Mouse (Mus musculus): Measurements from ENCODE around the gene Tsen34. TPM values are rescaled to one million over a fixed set of nuclear protein-coding genes. Genes with fewer than 3 reads are reported as not detected.

Tsen34 gene
- polyA plus RNA-seq (2015; fragmentation: Nextera tagmentation; extraction: Ambion mirVana) = 240 and 241 TPM in 2 replicates

DNA sequence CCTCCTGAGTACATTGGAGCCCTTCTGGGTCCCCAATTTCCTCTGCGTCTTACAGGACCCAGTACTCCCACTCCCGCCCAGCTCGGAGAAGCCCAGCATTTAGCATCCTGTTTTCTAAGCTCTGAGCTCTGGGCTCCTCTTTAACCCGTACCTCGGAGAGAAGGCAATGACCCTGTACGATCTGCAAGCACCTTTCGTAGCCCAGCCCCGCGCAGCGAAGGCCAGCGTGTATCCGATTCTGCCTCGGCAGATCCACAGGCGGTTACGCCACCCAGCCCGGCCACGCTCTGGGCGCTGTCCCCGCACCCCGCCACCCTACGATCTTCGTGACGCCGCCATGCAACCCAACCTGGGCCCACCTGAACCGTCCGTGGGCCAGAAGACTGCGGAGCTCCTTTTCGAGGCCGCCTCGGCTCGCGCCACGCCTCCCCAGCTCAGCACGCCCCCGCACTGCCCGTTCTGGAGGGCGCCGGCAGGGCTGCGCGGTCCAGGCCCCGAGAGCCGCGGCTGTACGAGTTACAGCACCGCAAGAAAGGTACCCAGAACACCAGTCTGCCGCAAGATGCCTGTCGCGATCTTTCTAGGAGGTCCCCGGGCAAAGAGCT, at the start of gene Tsen34:
TSS of gene Tsen34 (plus strand) at position 482 of the 605 bp plus-strand sequence.
- WGBS = under 1% methylated on average over 49 of the region's 49 CpGs
- ATAC-seq = peak; percentile 70; the same call in 1 of the 2 replicates
- peaks cover 6% of the 10 kb centered on the region; the same call in 1 of the 2 replicates for H3K36me3 ChIP-seq (ENCODE audit: control insufficient read depth, insufficient read depth)
- no peaks in the 10 kb centered on the region for H3K27me3 ChIP-seq (replicated peaks; ENCODE audit: control insufficient read depth, insufficient read depth, low read length)
- peaks cover 19% of the 10 kb centered on the region for H3K4me1 ChIP-seq (replicated peaks; ENCODE audit: control insufficient read depth, insufficient read depth, low read length)
- peak within 1 kb of the TSS; percentile 77 for H3K4me3 ChIP-seq (replicated peaks; ENCODE audit: low read length)
- peak within 1 kb of the TSS; percentile 72 for H3K9ac ChIP-seq (replicated peaks; ENCODE audit: low read depth, low read length)
- H3K9me3 ChIP-seq (ENCODE audit: control insufficient read depth, low read length) = no peaks in the 10 kb centered on the region
- peak within 1 kb of the TSS; percentile 71 for H3K4me2 ChIP-seq (ENCODE audit: low read length)
- H3K27ac ChIP-seq (ENCODE audit: low read length) = peak within 1 kb of the TSS; percentile 81

- Histone ChIP-seq H3K4me3 (replicated peaks; ENCODE audit: low read length) (no peak overlapping the region), H3K4me2 (ENCODE audit: low read length) (no peak overlapping the region)
Observed at GRCm38 (mm10) chr7:3643412-3643811, 49.3 kb upstream of the Tsen34 start.

DNA sequence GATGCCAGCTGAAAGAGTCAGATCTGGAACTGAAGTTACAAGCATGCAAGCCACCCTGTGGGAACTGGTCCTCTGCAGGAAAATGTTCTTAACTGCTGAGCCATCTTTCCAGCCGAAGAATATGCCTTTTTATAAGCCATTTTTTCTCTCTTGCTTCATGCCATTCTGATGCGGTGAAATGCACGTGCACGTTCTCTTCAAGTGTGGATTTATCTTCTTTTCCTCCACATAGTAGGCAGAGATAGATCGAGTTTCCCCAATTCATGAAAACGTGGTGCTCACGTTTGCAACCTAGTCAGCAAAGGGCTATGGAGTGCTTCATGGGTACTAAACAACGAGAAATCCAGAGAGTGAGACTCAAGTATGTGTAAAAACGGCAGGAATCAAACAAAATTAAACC, 48.8 kb upstream of the Tsen34 start:
- peaks cover 12% of the 10 kb centered on the region for H3K36me3 ChIP-seq (ENCODE audit: control insufficient read depth, insufficient read depth)
- H3K4me3 ChIP-seq (replicated peaks; ENCODE audit: low read length) = peak overlapping the region; percentile 47
- 23% methylated on average over 9 of the region's 9 CpGs for WGBS
- H3K9me3 ChIP-seq (ENCODE audit: control insufficient read depth, low read length) = no peaks in the 10 kb centered on the region
- ATAC-seq = no peak
- H3K27me3 ChIP-seq (replicated peaks; ENCODE audit: control insufficient read depth, insufficient read depth, low read length) = no peaks in the 10 kb centered on the region
- no peak overlapping the region; the same call in 1 of the 2 replicates for H3K9ac ChIP-seq (replicated peaks; ENCODE audit: low read depth, low read length)
- peak overlapping the region; percentile 76 for H3K4me2 ChIP-seq (ENCODE audit: low read length)
- H3K4me1 ChIP-seq (replicated peaks; ENCODE audit: control insufficient read depth, insufficient read depth, low read length) = peaks cover 34% of the 10 kb centered on the region
- no peak overlapping the region for H3K27ac ChIP-seq (ENCODE audit: low read length)

More at GRCm38 (mm10) chr7:3643412-3643811, 49.3 kb upstream of the Tsen34 start:
- no peak overlapping the region for H3K9ac ChIP-seq (replicated peaks; ENCODE audit: low read depth, low read length)
- no peaks in the 10 kb centered on the region for H3K9me3 ChIP-seq (ENCODE audit: control insufficient read depth, low read length)
- no peaks in the 10 kb centered on the region for H3K27me3 ChIP-seq (replicated peaks; ENCODE audit: control insufficient read depth, insufficient read depth, low read length)
- H3K4me1 ChIP-seq (replicated peaks; ENCODE audit: control insufficient read depth, insufficient read depth, low read length) = peaks cover 31% of the 10 kb centered on the region
- no peak overlapping the region for H3K27ac ChIP-seq (ENCODE audit: low read length)
- WGBS = 73% methylated on average over 5 of the region's 5 CpGs
- ATAC-seq = no peak
- peaks cover 12% of the 10 kb centered on the region for H3K36me3 ChIP-seq (ENCODE audit: control insufficient read depth, insufficient read depth)

DNA sequence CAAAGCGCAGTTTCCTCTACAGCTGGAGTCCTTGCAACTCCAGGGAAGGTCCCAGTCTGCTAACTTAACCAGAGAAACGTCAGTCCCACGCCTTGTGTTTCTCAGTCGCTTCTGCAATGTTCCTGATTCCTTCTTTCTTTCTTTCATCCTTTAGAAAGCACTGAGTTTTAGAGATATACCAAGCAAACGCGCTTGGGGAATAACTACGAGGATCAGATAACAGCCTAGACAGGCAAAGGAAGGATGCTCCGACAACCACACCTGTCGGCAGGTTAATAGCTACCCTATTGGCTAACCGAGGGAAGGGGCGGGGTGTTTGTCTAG, 48.4 kb upstream of the Tsen34 start:
- H3K36me3 ChIP-seq (ENCODE audit: control insufficient read depth, insufficient read depth) = peaks cover 12% of the 10 kb centered on the region
- no peak for ATAC-seq
- peak overlapping the region; percentile 62 for H3K27ac ChIP-seq (ENCODE audit: low read length)
- H3K9ac ChIP-seq (replicated peaks; ENCODE audit: low read depth, low read length) = peak overlapping the region; percentile 33; the same call in 1 of the 2 replicates
- H3K27me3 ChIP-seq (replicated peaks; ENCODE audit: control insufficient read depth, insufficient read depth, low read length) = no peaks in the 10 kb centered on the region
- H3K4me3 ChIP-seq (replicated peaks; ENCODE audit: low read length) = peak overlapping the region; percentile 47
- peaks cover 37% of the 10 kb centered on the region for H3K4me1 ChIP-seq (replicated peaks; ENCODE audit: control insufficient read depth, insufficient read depth, low read length)
- peak overlapping the region; percentile 76 for H3K4me2 ChIP-seq (ENCODE audit: low read length)
- 1% methylated on average over 11 of the region's 11 CpGs for WGBS
- H3K9me3 ChIP-seq (ENCODE audit: control insufficient read depth, low read length) = no peaks in the 10 kb centered on the region

GRCm38 (mm10) chr7:3644672-3645487, 47.8 kb upstream of the Tsen34 start, which contains the start of gene Cnot3:
Cnot3 (plus strand) TSS chr7:3645268.
- H3K36me3 ChIP-seq (ENCODE audit: control insufficient read depth, insufficient read depth) = peaks cover 9% of the 10 kb centered on the region
- peak within 1 kb of the TSS; percentile 71 for H3K4me3 ChIP-seq (replicated peaks; ENCODE audit: low read length)
- peak within 1 kb of the TSS; percentile 88 for H3K4me2 ChIP-seq (ENCODE audit: low read length)
- no peaks in the 10 kb centered on the region for H3K9me3 ChIP-seq (ENCODE audit: control insufficient read depth, low read length)
- H3K4me1 ChIP-seq (replicated peaks; ENCODE audit: control insufficient read depth, insufficient read depth, low read length) = peaks cover 37% of the 10 kb centered on the region
- H3K27ac ChIP-seq (ENCODE audit: low read length) = peak within 1 kb of the TSS; percentile 97
- peak within 1 kb of the TSS; percentile 80 for H3K9ac ChIP-seq (replicated peaks; ENCODE audit: low read depth, low read length)
- no peaks in the 10 kb centered on the region for H3K27me3 ChIP-seq (replicated peaks; ENCODE audit: control insufficient read depth, insufficient read depth, low read length)
- 0% methylated on average over 48 of the region's 58 CpGs for WGBS
- ATAC-seq = peak; percentile 97

DNA sequence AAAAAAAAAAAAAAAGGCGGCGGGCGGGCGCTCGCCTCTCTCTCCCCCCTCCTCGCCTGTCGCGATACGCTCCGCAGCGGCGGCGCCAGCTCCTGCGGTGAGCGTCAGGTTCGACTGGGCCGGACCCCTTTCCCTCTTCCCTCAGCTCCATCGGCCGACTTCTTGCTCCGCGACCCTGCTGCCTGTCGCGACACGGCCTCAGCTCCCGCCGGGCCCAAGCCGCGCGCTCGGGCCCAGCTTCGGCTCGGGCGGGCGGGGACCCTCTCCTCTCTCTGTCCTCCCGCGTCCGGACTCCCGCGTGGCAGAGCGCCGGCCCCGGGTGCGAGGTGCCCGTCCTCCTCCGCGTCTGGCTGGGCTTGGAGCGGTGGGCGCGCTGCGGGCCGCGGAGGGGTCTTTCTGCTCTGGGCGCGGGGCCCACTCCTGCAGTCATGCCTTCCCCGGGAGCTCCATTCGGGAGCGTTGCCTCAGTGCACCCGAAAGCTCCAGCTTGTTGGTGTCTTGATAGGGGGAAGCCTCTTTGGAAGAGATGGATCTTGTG, 47.1 kb upstream of the Tsen34 start:
- peaks cover 37% of the 10 kb centered on the region for H3K4me1 ChIP-seq (replicated peaks; ENCODE audit: control insufficient read depth, insufficient read depth, low read length)
- H3K36me3 ChIP-seq (ENCODE audit: control insufficient read depth, insufficient read depth) = peaks cover 9% of the 10 kb centered on the region
- H3K27ac ChIP-seq (ENCODE audit: low read length) = peak overlapping the region; percentile 97
- H3K4me2 ChIP-seq (ENCODE audit: low read length) = peak overlapping the region; percentile 88
- peak overlapping the region; percentile 71 for H3K4me3 ChIP-seq (replicated peaks; ENCODE audit: low read length)
- H3K27me3 ChIP-seq (replicated peaks; ENCODE audit: control insufficient read depth, insufficient read depth, low read length) = no peaks in the 10 kb centered on the region
- WGBS = under 1% methylated on average over 45 of the region's 58 CpGs
- peak overlapping the region; percentile 80 for H3K9ac ChIP-seq (replicated peaks; ENCODE audit: low read depth, low read length)
- no peaks in the 10 kb centered on the region for H3K9me3 ChIP-seq (ENCODE audit: control insufficient read depth, low read length)
- ATAC-seq = no peak

GRCm38 (mm10) chr7:3646188-3646587, 46.5 kb upstream of the Tsen34 start:
- peaks cover 37% of the 10 kb centered on the region for H3K4me1 ChIP-seq (replicated peaks; ENCODE audit: control insufficient read depth, insufficient read depth, low read length)
- no peaks in the 10 kb centered on the region for H3K9me3 ChIP-seq (ENCODE audit: control insufficient read depth, low read length)
- 18% methylated on average over 9 of the region's 9 CpGs for WGBS
- H3K27me3 ChIP-seq (replicated peaks; ENCODE audit: control insufficient read depth, insufficient read depth, low read length) = no peaks in the 10 kb centered on the region
- peak overlapping the region; percentile 88 for H3K4me2 ChIP-seq (ENCODE audit: low read length)
- peak overlapping the region; percentile 71 for H3K4me3 ChIP-seq (replicated peaks; ENCODE audit: low read length)
- peak overlapping the region; percentile 80 for H3K9ac ChIP-seq (replicated peaks; ENCODE audit: low read depth, low read length)
- peaks cover 15% of the 10 kb centered on the region for H3K36me3 ChIP-seq (ENCODE audit: control insufficient read depth, insufficient read depth)
- peak overlapping the region; percentile 97; the same call in 1 of the 2 replicates for H3K27ac ChIP-seq (ENCODE audit: low read length)
- ATAC-seq = no peak

DNA sequence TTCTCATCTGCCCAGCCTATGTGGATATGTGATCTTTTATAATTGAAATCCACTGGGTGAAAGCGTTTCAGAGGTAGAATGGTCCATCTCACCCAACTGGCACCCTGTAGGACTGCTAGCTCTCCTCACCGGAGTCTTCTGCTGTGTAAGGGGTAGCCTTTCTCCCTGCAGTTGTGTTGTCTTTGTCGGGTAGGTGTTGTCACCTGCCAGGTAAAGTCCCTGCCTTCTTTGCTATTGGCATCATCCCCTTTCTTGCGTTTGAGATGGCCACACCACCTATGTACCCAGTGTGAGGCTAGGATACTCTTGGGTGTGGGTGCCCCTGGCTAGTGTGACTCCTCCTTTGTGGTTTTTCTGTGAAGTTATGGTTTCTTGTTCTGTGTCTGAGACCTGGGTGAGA, 46.0 kb upstream of the Tsen34 start:
- H3K36me3 ChIP-seq (ENCODE audit: control insufficient read depth, insufficient read depth) = peaks cover 15% of the 10 kb centered on the region
- no peaks in the 10 kb centered on the region for H3K27me3 ChIP-seq (replicated peaks; ENCODE audit: control insufficient read depth, insufficient read depth, low read length)
- peak overlapping the region; percentile 88 for H3K4me2 ChIP-seq (ENCODE audit: low read length)
- no peak overlapping the region for H3K27ac ChIP-seq (ENCODE audit: low read length)
- peak overlapping the region; percentile 71 for H3K4me3 ChIP-seq (replicated peaks; ENCODE audit: low read length)
- no peak for ATAC-seq
- peaks cover 37% of the 10 kb centered on the region for H3K4me1 ChIP-seq (replicated peaks; ENCODE audit: control insufficient read depth, insufficient read depth, low read length)
- peak overlapping the region; percentile 80 for H3K9ac ChIP-seq (replicated peaks; ENCODE audit: low read depth, low read length)
- no peaks in the 10 kb centered on the region for H3K9me3 ChIP-seq (ENCODE audit: control insufficient read depth, low read length)
- 68% methylated on average over 4 of the region's 4 CpGs for WGBS

DNA sequence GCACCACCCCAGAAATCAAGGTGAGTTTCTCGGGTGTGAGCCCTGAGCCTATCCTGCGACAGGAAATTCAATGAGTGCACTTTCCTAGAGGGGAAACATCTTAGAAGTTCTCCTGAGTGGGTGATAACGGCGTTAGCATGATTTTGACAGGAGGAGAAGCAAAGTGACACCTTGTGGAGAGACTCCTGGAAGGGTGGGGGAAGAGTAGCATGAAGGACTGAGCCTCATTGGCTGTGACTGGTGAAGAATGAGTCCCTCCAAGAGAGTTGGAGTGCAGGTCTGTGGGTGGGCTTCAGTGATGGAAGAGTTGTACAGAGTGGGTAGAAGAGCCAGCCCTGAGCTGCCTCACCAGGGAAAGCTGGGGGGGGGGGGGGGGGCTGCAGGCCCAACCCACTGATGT, 35.7 kb upstream of the Tsen34 start:
- Histone ChIP-seq H3K27me3 (replicated peaks; ENCODE audit: control insufficient read depth, insufficient read depth, low read length) (no peaks in the 10 kb centered on the region), H3K4me3 (replicated peaks; ENCODE audit: low read length) (no peak overlapping the region), H3K4me2 (ENCODE audit: low read length) (no peak overlapping the region), H3K9ac (replicated peaks; ENCODE audit: low read depth, low read length) (no peak overlapping the region), H3K4me1 (replicated peaks; ENCODE audit: control insufficient read depth, insufficient read depth, low read length) (no peaks in the 10 kb centered on the region), H3K9me3 (ENCODE audit: control insufficient read depth, low read length) (no peaks in the 10 kb centered on the region), H3K36me3 (ENCODE audit: control insufficient read depth, insufficient read depth) (peaks cover 67% of the 10 kb centered on the region), H3K27ac (ENCODE audit: low read length) (no peak overlapping the region)
- ATAC-seq = no peak
- WGBS = 92% methylated on average over 4 of the region's 4 CpGs
